Mouse (Mus musculus): Measurements from ENCODE around the gene Mapk9. TPM values are rescaled to one million over a fixed set of nuclear protein-coding genes. Genes with fewer than 3 reads are reported as not detected.
A peak's percentile ranks its signal among the peaks of the same experiment; 100 is the strongest.

Mapk9 gene
- polyA plus RNA-seq, 1 experiment from 2014 or later: 32.1 TPM

GRCm38 (mm10) chr11:49901659-49902458 is 55.3 kb downstream of the Mapk9 start, which contains the start of gene Rasgef1c:
Gene Rasgef1c, plus strand, starts transcription at chr11:49901835.
- Histone ChIP-seq H3K4me1 (replicated peaks) (0 out of 2 replicates have a peak, but pooled peaks cover 4% of the 10 kb centered on the region), H3K4me3 (replicated peaks) (peak within 1 kb of the TSS; percentile 61), H3K27ac (no peak within 1 kb of the TSS), H3K27me3 (replicated peaks) (peaks cover 28% of the 10 kb centered on the region), H3K4me2 (replicated peaks) (peak within 1 kb of the TSS; percentile 100), H3K9me3 (no peaks in the 10 kb centered on the region), H3K36me3 (no peaks in the 10 kb centered on the region), H3K9ac (peak within 1 kb of the TSS; percentile 44)
- WGBS: 3% methylated on average over 89 of the region's 99 CpGs
- ATAC-seq: peak; percentile 92

- no peak for ATAC-seq
- Histone ChIP-seq H3K36me3 (no peaks in the 10 kb centered on the region), H3K9ac (no peak overlapping the region), H3K27ac (no peak overlapping the region), H3K4me3 (replicated peaks) (no peak overlapping the region), H3K4me1 (replicated peaks) (0 out of 2 replicates have a peak, but pooled peaks cover 4% of the 10 kb centered on the region), H3K9me3 (no peaks in the 10 kb centered on the region), H3K27me3 (replicated peaks) (peaks cover 28% of the 10 kb centered on the region), H3K4me2 (replicated peaks) (no peak overlapping the region)
- WGBS: 16% methylated on average over 7 of the region's 7 CpGs
Observed at GRCm38 (mm10) chr11:49903333-49903732, 56.8 kb downstream of the Mapk9 start.

DNA sequence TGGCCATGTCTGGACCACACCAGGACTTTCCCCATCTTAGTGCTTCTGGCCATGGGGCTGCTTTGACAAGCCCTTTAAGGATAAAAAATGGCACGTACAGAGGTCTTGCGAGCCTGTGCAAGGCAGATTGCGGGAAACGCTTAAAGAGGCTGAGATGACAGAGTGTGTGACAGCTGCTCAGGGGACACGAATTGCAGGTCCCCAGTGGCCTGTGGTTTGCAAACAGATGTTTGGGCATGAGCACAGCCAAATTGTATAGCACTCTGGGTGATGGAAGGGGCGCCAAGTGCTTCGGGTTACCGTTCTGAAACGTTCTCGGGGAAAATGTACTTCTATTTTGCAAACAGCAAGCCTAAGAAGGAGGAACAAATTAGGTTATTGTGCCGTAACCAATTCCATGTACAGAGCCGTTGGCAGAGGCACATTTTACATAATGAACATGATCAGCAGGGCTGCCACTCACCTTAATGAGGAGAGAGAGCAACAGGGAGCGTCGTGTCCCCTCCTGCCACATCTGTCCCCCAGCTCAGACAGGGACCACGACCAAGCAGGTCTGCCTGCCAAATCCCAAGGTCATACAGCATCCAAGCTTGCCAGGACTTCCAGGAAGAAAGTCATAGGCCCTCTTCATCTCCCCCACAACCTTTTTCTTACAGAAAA is 72.1 kb downstream of the Mapk9 start:
- no peak overlapping the region for H3K27ac ChIP-seq
- H3K36me3 ChIP-seq: no peaks in the 10 kb centered on the region
- H3K4me2 ChIP-seq (replicated peaks): no peak overlapping the region
- 64% methylated on average over 15 of the region's 15 CpGs for WGBS
- no peaks in the 10 kb centered on the region for H3K9me3 ChIP-seq
- ATAC-seq: no peak
- H3K4me1 ChIP-seq (replicated peaks): no peaks in the 10 kb centered on the region
- H3K27me3 ChIP-seq (replicated peaks): no peaks in the 10 kb centered on the region
- no peak overlapping the region for H3K4me3 ChIP-seq (replicated peaks)
- H3K9ac ChIP-seq: no peak overlapping the region

DNA sequence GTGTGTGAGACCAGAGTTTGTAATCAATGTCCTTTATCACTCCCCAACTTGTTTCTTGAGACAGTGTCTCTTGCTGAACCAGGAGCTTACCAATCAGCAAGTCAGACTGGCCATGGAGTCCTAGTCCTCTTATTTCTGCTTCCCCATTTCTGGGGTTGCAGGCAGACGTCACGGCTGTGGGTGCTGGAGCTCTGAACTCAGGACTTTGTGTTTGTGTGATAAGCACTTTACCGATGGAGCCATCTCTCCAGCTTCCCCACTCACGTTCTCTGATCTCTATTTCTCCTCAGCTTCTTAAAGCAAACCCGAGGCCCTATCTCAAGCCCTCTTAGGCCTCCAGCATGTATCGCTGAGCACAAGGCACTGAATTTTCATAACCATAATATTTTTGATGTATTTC is 72.8 kb downstream of the Mapk9 start:
- H3K36me3 ChIP-seq: no peaks in the 10 kb centered on the region
- H3K9ac ChIP-seq: no peak overlapping the region
- no peaks in the 10 kb centered on the region for H3K9me3 ChIP-seq
- no peaks in the 10 kb centered on the region for H3K27me3 ChIP-seq (replicated peaks)
- WGBS: 85% methylated on average over 6 of the region's 6 CpGs
- H3K4me1 ChIP-seq (replicated peaks): no peaks in the 10 kb centered on the region
- H3K4me3 ChIP-seq (replicated peaks): no peak overlapping the region
- no peak overlapping the region for H3K27ac ChIP-seq
- no peak for ATAC-seq
- no peak overlapping the region for H3K4me2 ChIP-seq (replicated peaks)

- H3K4me2 ChIP-seq (replicated peaks): no peak overlapping the region
- peaks cover 4% of the 10 kb centered on the region; the same call in 1 of the 2 replicates for H3K4me1 ChIP-seq (replicated peaks)
- WGBS: 81% methylated on average over 9 of the region's 9 CpGs
- H3K4me3 ChIP-seq (replicated peaks): no peak overlapping the region
- H3K36me3 ChIP-seq: no peaks in the 10 kb centered on the region
- H3K9ac ChIP-seq: no peak overlapping the region
- H3K27ac ChIP-seq: no peak overlapping the region
- no peaks in the 10 kb centered on the region for H3K9me3 ChIP-seq
- H3K27me3 ChIP-seq (replicated peaks): no peaks in the 10 kb centered on the region
- ATAC-seq: no peak
Observed at GRCm38 (mm10) chr11:49923539-49923938, 77.0 kb downstream of the Mapk9 start.

- no peak overlapping the region for H3K4me3 ChIP-seq (replicated peaks)
- no peak for ATAC-seq
- H3K36me3 ChIP-seq: no peaks in the 10 kb centered on the region
- 72% methylated on average over 7 of the region's 7 CpGs for WGBS
- H3K4me1 ChIP-seq (replicated peaks): peaks cover 4% of the 10 kb centered on the region; the same call in 1 of the 2 replicates
- H3K27me3 ChIP-seq (replicated peaks): no peaks in the 10 kb centered on the region
- no peak overlapping the region for H3K27ac ChIP-seq
- no peak overlapping the region for H3K4me2 ChIP-seq (replicated peaks)
- H3K9ac ChIP-seq: no peak overlapping the region
- no peaks in the 10 kb centered on the region for H3K9me3 ChIP-seq
Observed at GRCm38 (mm10) chr11:49926183-49926582, 79.6 kb downstream of the Mapk9 start.

DNA sequence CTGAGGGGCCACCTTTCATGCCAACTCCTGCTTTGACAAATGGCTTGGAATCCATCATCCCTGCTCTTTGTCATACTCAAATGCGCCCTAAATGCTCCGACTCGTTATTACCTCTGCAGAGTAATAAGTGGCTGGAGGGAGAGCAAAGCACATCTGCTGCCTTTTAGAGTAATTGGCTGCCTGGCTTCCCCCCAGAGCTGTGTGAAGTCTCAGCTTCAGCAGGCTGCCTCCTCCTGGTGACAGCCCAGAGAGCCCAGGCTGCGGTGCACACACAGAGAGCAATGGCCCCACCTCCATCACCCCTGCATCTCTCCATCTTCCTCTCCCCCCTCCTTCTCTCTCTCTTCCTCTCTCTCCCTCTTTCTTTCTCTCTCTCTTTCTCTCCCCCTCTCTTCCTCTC is 80.6 kb downstream of the Mapk9 start:
- Histone ChIP-seq H3K27me3 (replicated peaks) (no peaks in the 10 kb centered on the region), H3K9ac (no peak overlapping the region), H3K27ac (no peak overlapping the region), H3K36me3 (no peaks in the 10 kb centered on the region), H3K4me1 (replicated peaks) (peaks cover 6% of the 10 kb centered on the region; the same call in 1 of the 2 replicates), H3K4me2 (replicated peaks) (no peak overlapping the region), H3K9me3 (no peaks in the 10 kb centered on the region), H3K4me3 (replicated peaks) (no peak overlapping the region)
- WGBS: 31% methylated on average over 4 of the region's 4 CpGs
- ATAC-seq: no peak

- WGBS: 49% methylated on average over 6 of the region's 6 CpGs
- H3K27ac ChIP-seq: no peak overlapping the region
- no peak overlapping the region for H3K4me2 ChIP-seq (replicated peaks)
- no peaks in the 10 kb centered on the region for H3K36me3 ChIP-seq
- no peak for ATAC-seq
- no peaks in the 10 kb centered on the region for H3K9me3 ChIP-seq
- no peaks in the 10 kb centered on the region for H3K27me3 ChIP-seq (replicated peaks)
- H3K4me1 ChIP-seq (replicated peaks): peaks cover 6% of the 10 kb centered on the region; the same call in 1 of the 2 replicates
- no peak overlapping the region for H3K4me3 ChIP-seq (replicated peaks)
- no peak overlapping the region for H3K9ac ChIP-seq
Observed at GRCm38 (mm10) chr11:49927670-49928069, 81.1 kb downstream of the Mapk9 start.

GRCm38 (mm10) chr11:49931037-49931625 is 84.6 kb downstream of the Mapk9 start:
- H3K4me1 ChIP-seq (replicated peaks): peaks cover 6% of the 10 kb centered on the region; the same call in 1 of the 2 replicates
- no peaks in the 10 kb centered on the region for H3K36me3 ChIP-seq
- no peaks in the 10 kb centered on the region for H3K9me3 ChIP-seq
- H3K27me3 ChIP-seq (replicated peaks): no peaks in the 10 kb centered on the region
- H3K27ac ChIP-seq: no peak overlapping the region
- no peak overlapping the region for H3K4me2 ChIP-seq (replicated peaks)
- ATAC-seq: no peak
- no peak overlapping the region for H3K9ac ChIP-seq
- no peak overlapping the region for H3K4me3 ChIP-seq (replicated peaks)
- WGBS: 41% methylated on average over 5 of the region's 5 CpGs

GRCm38 (mm10) chr11:49931853-49932252 is 85.3 kb downstream of the Mapk9 start:
- peak; percentile 62; the same call in 1 of the 2 replicates for ATAC-seq
- no peak overlapping the region for H3K9ac ChIP-seq
- no peaks in the 10 kb centered on the region for H3K27me3 ChIP-seq (replicated peaks)
- H3K4me1 ChIP-seq (replicated peaks): peaks cover 5% of the 10 kb centered on the region; the same call in 1 of the 2 replicates
- 13% methylated on average over 7 of the region's 7 CpGs for WGBS
- no peaks in the 10 kb centered on the region for H3K9me3 ChIP-seq
- no peak overlapping the region for H3K4me2 ChIP-seq (replicated peaks)
- H3K4me3 ChIP-seq (replicated peaks): no peak overlapping the region
- no peak overlapping the region for H3K27ac ChIP-seq
- H3K36me3 ChIP-seq: no peaks in the 10 kb centered on the region

GRCm38 (mm10) chr11:49933811-49934210 is 87.3 kb downstream of the Mapk9 start:
- no peak overlapping the region for H3K4me3 ChIP-seq (replicated peaks)
- no peaks in the 10 kb centered on the region for H3K9me3 ChIP-seq
- no peak overlapping the region for H3K9ac ChIP-seq
- no peak for ATAC-seq
- H3K27me3 ChIP-seq (replicated peaks): no peaks in the 10 kb centered on the region
- H3K27ac ChIP-seq: no peak overlapping the region
- H3K36me3 ChIP-seq: no peaks in the 10 kb centered on the region
- no peak overlapping the region for H3K4me2 ChIP-seq (replicated peaks)
- 70% methylated on average over 1 of the region's 1 CpGs for WGBS
- H3K4me1 ChIP-seq (replicated peaks): 0 out of 2 replicates have a peak, but pooled peaks cover 2% of the 10 kb centered on the region

DNA sequence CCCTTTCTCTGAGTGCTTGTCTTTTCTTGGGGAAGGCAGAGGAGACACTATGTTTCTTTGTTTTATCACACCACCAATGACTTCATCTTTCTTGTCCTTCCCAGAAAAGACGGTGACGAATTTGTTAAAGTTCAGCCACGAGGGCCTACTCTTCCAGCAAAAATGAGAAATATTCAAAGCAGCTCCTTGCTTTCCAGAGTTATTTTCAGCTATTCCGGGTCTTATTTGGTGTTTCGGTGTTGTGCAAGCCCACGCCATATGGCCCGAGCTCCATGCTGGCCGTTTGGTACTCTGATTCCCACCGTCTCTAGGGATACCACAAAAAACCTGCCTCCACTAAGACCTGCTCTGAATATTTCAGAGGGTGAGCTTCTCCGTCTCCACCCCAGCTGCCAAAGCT is 87.8 kb downstream of the Mapk9 start:
- Histone ChIP-seq H3K4me3 (replicated peaks) (no peak overlapping the region), H3K4me2 (replicated peaks) (no peak overlapping the region), H3K27me3 (replicated peaks) (no peaks in the 10 kb centered on the region), H3K4me1 (replicated peaks) (0 out of 2 replicates have a peak, but pooled peaks cover 2% of the 10 kb centered on the region), H3K36me3 (no peaks in the 10 kb centered on the region), H3K27ac (no peak overlapping the region), H3K9ac (no peak overlapping the region), H3K9me3 (no peaks in the 10 kb centered on the region)
- 71% methylated on average over 10 of the region's 10 CpGs for WGBS
- no peak for ATAC-seq

All from intestine, embryonic 15.5 days (tissue).